Mouse (Mus musculus) thymus, adult 2 months (tissue): ENCODE results near the gene Rarres1.

Experiments
- CTCF ChIP-seq: fragments of 200-500 bp; IDR thresholded peaks from 2 replicates; pipeline ENCODE4 v1.5.1; 2012; ENCODE audit warnings: mild to moderate bottlenecking, control low read depth, low read length, moderate library complexity, borderline replicate concordance; ENCODE audit not compliant: control insufficient read depth, poor library complexity, insufficient read depth; ENCODE audit errors: extremely low read depth
- POLR2A ChIP-seq: fragments of 200-500 bp; IDR thresholded peaks from 2 replicates; pipeline ENCODE4 v1.6.1; 2012; ENCODE audit warnings: mild to moderate bottlenecking, low read length, control low read depth, moderate library complexity; ENCODE audit not compliant: control insufficient read depth, poor library complexity, insufficient read depth; ENCODE audit errors: extremely low read depth

- TF ChIP-seq CTCF = no peak
- TF ChIP-seq POLR2A = no peak
Measured at GRCm38 (mm10) chr3:67462015-67462414, 53.3 kb downstream of the Rarres1 start.
